Mouse (Mus musculus): Measurements from ENCODE around the gene Il1r2.

The Il1r2 gene

GRCm38 (mm10) chr1:40132721-40133120 lies 58.8 kb downstream of the Il1r2 start:
- no peak for DNase-seq (ENCODE audit: low read depth)

GRCm38 (mm10) chr1:40133567-40133966 lies 59.7 kb downstream of the Il1r2 start:
- DNase-seq (ENCODE audit: low read depth), result no peak

- peak; percentile 97 for DNase-seq (ENCODE audit: low read depth)
These were observed 66.1 kb downstream of the Il1r2 start for GRCm38 (mm10) chr1:40139798-40140532.

- DNase-seq (ENCODE audit: low read depth), result no peak
These were observed 82.2 kb downstream of the Il1r2 start for GRCm38 (mm10) chr1:40156096-40156495.

- no peak for DNase-seq (ENCODE audit: low read depth)
These were observed 89.5 kb downstream of the Il1r2 start for GRCm38 (mm10) chr1:40163329-40163917.

GRCm38 (mm10) chr1:40164331-40164730 lies 90.5 kb downstream of the Il1r2 start:
- DNase-seq (ENCODE audit: low read depth), result no peak

- DNase-seq (ENCODE audit: low read depth), result no peak
These were observed 93.7 kb downstream of the Il1r2 start for GRCm38 (mm10) chr1:40167585-40167984.

- peak; percentile 85 for DNase-seq (ENCODE audit: low read depth)
These were observed 98.0 kb downstream of the Il1r2 start for GRCm38 (mm10) chr1:40171878-40172277.

GRCm38 (mm10) chr1:40174146-40174545 lies 100.3 kb downstream of the Il1r2 start:
- DNase-seq (ENCODE audit: low read depth), result peak; percentile 80
